Mouse (Mus musculus) embryo, embryonic 11.5 days (tissue): ENCODE measurements around the gene Ranbp17.
A peak's percentile ranks its signal among the peaks of the same experiment; 100 is the strongest.

Experiments used
- DNase-seq: peaks from one replicate; pipeline ENCODE4 v3.0.0-alpha.2; 2012; ENCODE audit warnings: low read depth, low spot score

The Ranbp17 gene

GRCm38 (mm10) chr11:33422226-33422625 is 91.3 kb downstream of the Ranbp17 start:
- DNase-seq, result no peak

- no peak for DNase-seq
Measured at GRCm38 (mm10) chr11:33404651-33405050, 108.9 kb downstream of the Ranbp17 start.

DNA sequence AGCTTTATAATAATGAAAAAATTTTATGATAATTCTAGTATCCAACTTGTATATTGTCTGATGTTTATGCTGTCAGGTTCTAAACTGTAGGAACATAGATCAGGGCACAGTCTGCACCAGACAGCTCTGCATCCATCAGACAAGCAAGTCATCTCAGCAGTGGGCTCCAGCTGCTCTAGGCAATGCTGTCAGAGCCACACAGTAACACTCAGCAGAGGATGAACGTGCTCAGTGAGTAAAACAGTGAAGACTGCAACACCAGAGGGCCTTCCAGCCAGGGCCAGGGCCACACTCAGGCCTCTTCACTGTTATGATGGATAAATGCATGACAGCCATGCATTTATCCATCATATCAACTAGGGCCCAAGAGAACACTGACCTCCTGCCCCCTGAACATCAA is 114.2 kb downstream of the Ranbp17 start:
- no peak for DNase-seq

DNA sequence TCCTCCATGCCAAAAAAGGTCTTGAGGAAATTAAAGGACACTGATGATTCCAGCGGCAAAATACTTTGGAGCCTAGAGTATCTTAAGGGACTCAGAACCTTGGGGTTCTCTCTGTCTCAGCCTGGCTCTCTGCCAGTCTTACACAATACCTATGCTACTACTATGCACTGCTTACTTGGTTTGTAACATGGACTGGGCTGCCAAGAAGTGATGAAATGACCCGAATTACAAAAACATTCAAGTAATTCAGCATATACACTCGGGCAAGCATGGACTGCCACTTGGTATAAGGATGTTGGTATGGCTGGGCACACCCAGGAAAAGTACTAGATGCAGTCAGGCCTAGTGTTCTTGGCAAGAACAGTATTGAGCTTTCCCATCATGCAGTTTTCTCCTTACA is 114.8 kb downstream of the Ranbp17 start:
- DNase-seq, result no peak

DNA sequence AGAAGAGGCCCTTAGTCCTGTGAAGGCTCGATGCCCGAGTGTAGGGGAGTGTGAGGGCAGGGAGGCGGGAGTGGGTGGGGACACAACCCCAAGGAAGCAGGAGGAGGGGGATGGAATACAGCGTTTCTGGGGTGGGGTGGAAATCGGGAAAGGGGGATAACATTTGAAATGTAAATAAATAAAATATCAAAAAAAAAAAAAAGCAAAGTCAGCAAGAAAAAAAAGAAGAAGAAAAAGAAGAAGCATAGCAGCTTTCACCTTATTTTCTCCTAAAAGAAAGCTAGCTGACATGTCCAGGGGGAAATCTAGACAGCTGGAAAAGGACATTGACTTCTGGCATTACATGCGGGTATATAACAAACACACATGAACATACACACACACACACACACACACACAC is 117.3 kb downstream of the Ranbp17 start:
- DNase-seq, result no peak

- no peak for DNase-seq
Measured at GRCm38 (mm10) chr11:33394093-33394492, 119.5 kb downstream of the Ranbp17 start.

DNA sequence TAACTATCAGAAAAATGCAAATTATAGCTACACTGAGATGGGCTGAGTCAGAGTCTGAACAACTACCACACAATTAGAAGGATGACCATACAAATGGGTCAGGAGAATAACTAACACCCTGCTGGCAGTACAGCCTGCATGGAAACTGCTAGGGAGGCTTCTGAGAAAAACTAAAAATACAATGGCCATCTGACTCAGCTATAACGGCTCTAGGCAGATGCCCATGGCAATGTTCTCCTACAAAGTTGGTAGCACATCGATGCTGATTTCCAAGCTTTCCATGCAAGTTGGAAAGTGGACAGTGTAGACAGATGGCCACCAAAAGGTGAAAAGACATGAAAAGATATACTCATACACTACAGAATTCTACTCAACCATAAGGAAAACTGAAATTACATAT is 124.9 kb downstream of the Ranbp17 start:
- DNase-seq, result no peak

- no peak for DNase-seq
Measured at GRCm38 (mm10) chr11:33361867-33362266, 151.7 kb downstream of the Ranbp17 start.

DNA sequence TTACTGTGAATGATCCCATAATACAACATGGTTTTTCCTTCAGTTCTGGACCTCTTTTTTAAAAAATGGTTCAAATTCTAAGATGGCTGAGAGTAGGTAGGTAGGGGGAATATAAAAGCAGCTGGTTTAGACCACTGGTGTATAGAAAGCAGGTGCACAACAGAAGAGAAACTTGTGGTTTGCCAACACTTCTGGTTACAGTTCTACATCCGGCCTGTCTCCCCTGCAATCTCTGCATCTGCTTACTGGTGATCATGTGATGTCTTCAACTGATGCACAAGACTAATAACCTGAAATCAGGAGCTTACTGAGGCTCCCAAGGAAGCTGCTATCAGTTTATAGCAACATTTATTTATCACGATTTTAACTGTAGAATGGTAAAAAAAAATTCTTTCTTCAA is 164.3 kb downstream of the Ranbp17 start:
- DNase-seq, result no peak

- DNase-seq, result no peak
Measured at GRCm38 (mm10) chr11:33342061-33342460, 171.5 kb downstream of the Ranbp17 start.

DNA sequence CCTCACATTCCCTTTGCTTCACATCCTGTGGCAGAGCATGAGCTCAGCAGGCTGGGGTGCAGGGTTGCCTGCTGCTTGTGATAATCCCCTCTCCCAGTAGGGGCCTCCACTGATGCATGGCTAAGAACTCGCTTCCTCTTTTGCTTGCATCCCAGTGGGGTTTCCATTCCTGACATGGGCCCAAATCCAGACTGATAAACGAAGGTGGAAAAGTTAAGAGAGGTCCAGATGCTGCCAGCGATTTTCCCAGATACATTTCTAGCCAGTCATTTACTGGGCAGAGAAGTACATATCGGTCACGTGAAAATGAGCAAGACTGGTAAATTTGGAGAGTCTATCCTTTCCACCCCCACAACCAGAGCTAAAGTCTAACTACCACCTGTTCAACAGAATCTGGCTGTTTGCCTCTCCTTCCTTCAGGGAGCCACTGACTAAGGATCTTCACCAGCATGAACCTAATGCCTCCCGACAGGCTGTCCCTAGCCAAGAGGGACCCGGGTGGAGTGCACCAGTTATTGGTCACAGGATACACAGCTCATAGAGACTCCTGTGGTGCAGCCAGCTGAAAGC is 176.9 kb downstream of the Ranbp17 start:
- peak; percentile 44 for DNase-seq

DNA sequence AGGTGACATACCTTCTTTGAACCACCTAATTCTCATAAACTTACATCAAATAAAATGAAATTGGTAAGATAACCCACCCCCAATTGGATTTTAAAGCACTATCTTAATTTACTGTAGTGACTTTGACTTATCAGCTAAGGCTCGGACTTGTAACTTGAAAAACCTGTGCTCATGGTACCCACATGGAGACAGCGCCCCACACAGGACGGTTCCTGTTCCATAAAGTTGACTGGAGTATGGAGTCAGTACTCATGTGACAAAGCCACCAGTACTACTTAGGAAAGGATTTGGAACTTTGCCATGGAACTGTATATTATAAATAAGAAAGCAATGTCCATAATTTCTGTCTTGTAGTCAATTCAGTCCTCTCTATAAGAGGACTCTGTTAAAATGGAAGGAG is 177.9 kb downstream of the Ranbp17 start:
- DNase-seq, result no peak

DNA sequence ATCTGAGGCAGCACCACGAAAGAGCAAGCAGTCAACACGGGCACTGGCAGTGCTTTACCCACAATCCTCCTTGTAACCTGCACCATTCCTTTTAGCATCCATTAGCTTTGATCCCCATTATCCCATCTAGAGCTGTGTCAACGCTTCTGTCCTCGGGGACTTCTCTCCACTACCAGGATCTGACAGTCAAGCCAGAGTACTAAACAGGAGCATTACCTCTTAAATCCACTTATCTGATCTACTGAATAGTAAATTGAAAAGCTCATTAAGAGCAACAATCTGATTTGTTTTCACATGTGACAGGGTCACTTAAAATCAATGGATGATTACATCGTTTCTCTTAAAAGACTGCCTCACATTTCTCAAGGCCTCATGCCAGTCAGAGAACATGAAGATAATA is 181.4 kb downstream of the Ranbp17 start:
- DNase-seq, result no peak

DNA sequence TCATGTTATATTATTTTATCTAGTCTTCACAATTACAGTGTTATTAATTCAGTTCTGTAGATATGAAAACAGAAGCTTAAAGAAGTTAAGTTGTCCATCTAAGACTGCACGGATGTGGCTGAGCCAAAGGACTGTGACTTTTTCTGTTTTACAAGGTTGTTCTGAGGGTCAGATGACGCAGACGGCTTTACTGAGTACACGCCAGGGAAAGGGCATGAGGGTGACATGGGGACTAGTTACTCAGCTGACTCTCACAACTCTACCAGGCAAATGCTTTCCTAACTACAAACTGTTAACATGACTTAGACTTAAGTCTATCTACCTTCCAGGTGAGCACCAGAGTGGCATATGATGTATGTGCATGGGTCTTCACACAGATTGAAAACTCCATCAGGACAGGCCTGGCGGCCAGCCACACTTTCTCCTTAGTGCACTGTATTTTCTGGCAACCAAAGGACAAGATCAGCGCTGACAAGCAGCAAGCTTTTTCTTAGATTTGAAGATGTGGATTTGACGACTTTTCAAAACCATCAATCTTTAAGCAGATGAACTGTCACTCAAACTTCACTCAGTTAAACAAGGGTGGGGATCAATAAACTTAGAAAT is 194.4 kb downstream of the Ranbp17 start:
- no peak for DNase-seq

- DNase-seq, result no peak
Measured at GRCm38 (mm10) chr11:33309566-33309965, 204.0 kb downstream of the Ranbp17 start.

GRCm38 (mm10) chr11:33300859-33301258 is 212.7 kb downstream of the Ranbp17 start:
- no peak for DNase-seq

DNA sequence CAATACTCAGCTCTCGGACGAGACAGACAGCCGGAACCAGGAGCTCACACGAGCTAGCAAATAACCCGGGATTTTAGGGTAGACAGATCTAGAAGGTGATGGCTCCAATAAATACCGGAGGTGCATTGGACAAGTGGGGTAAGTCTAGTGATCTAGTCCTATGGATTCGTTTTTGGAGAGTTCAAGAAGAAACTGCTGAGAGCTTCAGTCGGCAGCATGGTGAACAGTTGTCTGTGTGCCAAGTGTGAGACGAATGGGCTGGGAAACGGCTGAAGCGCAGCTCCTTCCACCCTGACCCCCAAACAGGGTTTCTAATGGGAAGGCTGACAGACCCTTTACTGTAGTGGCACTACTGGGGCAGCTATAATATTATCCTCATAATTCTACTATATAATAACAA is 214.2 kb downstream of the Ranbp17 start:
- DNase-seq, result no peak

GRCm38 (mm10) chr11:33297121-33297520 is 216.4 kb downstream of the Ranbp17 start:
- no peak for DNase-seq

- peak; percentile 19 for DNase-seq
Measured at GRCm38 (mm10) chr11:33295422-33295821, 218.1 kb downstream of the Ranbp17 start.

- DNase-seq, result no peak
Measured at GRCm38 (mm10) chr11:33294063-33294462, 219.5 kb downstream of the Ranbp17 start.

GRCm38 (mm10) chr11:33278571-33278970 is 235.0 kb downstream of the Ranbp17 start:
- no peak for DNase-seq

- no peak for DNase-seq
Measured at GRCm38 (mm10) chr11:33276637-33277036, 236.9 kb downstream of the Ranbp17 start, which contains the start of gene Gm12117. Gene Gm12117 (minus strand): TSS chr11:33276737.

DNA sequence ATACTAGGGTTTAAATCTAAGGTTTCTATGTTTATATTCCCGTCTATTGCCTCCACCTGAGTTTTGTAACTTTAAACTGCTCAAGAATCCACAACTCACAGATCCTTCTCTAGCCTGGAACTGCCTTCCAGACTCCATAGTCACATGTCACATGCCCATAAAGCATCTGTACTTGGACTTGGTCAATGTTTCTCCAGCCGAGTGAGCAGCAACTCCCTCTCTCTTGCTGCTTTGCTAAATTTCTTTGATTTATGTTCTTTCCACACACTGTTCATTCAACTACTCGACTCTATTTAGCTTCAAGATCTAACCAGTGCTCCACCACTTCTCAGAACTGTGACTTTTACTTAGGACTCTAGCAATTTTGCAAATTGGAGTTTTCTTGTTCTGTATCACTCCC is 238.7 kb downstream of the Ranbp17 start:
- no peak for DNase-seq

GRCm38 (mm10) chr11:33274294-33274693 is 239.3 kb downstream of the Ranbp17 start:
- no peak for DNase-seq
